Mouse (Mus musculus) forebrain, embryonic 13.5 days (tissue): ENCODE data around the gene Ripor3. TPM values are rescaled to one million over a fixed set of nuclear protein-coding genes. Genes with fewer than 3 reads are reported as not detected.

Experiments
- ATAC-seq: fragments of 200-750 bp; cut with Nextera tagmentation; 2 replicates; pipeline ENCODE4 v1.8.0; 2017
- H3K27ac ChIP-seq: fragments of 300-500 bp; sonication (generic); 2 replicates; pipeline ENCODE4 v1.5.1; 2015; ENCODE audit warnings: inconsistent platforms, mild to moderate bottlenecking, moderate library complexity
- H3K27me3 ChIP-seq: fragments of 300-500 bp; sonication (generic); 2 replicates; pipeline ENCODE4 v1.6.1; 2015; ENCODE audit warnings: mild to moderate bottlenecking, inconsistent platforms
- H3K36me3 ChIP-seq: fragments of 300-500 bp; sonication (generic); 2 replicates; pipeline ENCODE4 v1.6.1; 2015; ENCODE audit warnings: mild to moderate bottlenecking, inconsistent platforms; ENCODE audit not compliant: poor library complexity, severe bottlenecking
- H3K4me1 ChIP-seq: fragments of 300-500 bp; sonication (generic); 2 replicates; pipeline ENCODE4 v1.6.1; 2015; ENCODE audit warnings: inconsistent platforms
- H3K4me2 ChIP-seq: fragments of 300-500 bp; sonication (generic); 2 replicates; pipeline ENCODE4 v1.6.1; 2015; ENCODE audit warnings: inconsistent platforms, mild to moderate bottlenecking, moderate library complexity
- H3K4me3 ChIP-seq: fragments of 300-500 bp; sonication (generic); 2 replicates; pipeline ENCODE4 v1.5.1; 2015; ENCODE audit warnings: mild to moderate bottlenecking, inconsistent platforms
- H3K9ac ChIP-seq: fragments of 300-500 bp; sonication (generic); 2 replicates; pipeline ENCODE4 v1.6.1; 2015; ENCODE audit warnings: mild to moderate bottlenecking, inconsistent platforms
- H3K9me3 ChIP-seq: fragments of 300-500 bp; sonication (generic); replicated peaks from 2 replicates; pipeline ENCODE4 v1.6.1; 2016; ENCODE audit warnings: inconsistent platforms
- WGBS: fragments of 180-500 bp; shearing (Covaris S2); methylation state at CpG from one replicate; pipeline ENCODE4 v1.1.7; 2015; 5-methylcytosine and 5-hydroxymethylcytosine counted together
- polyA plus RNA-seq: library from polyadenylated mRNA; unstranded; fragments of >200 nt; fragmentation: Nextera tagmentation; extraction: Ambion mirVana; gene quantifications from 2 replicates; pipeline ENCODE4 v1.2.1, GENCODE M21; 2015

Gene Ripor3
- polyA plus RNA-seq, 1 experiment from 2014 or later: 0.19 TPM

DNA sequence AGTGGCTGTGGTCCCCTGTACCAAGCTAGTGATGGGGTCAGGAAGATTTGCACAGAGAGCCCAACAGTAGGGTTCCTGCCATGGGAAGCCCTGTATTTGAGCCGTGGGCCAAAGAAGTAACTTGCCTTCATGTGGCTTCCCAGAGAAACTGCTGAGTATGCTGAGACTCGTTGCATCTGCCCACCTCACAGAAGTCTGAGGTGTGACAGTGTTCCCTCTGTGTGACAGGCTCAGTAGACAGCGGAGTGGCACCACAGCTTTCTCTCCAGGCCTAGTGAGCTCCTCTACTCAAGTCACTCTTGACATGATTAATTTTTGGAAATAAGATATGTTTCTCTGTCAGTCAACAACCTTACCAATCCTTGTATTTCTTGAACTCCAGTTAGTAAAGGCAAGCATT lies 71.6 kb downstream of the Ripor3 start:
- peaks cover 86% of the 10 kb centered on the region for H3K4me1 ChIP-seq
- H3K9me3 ChIP-seq: no peaks in the 10 kb centered on the region
- H3K36me3 ChIP-seq: 0 out of 2 replicates have a peak, but pooled peaks cover 2% of the 10 kb centered on the region
- H3K27ac ChIP-seq: no peak overlapping the region
- WGBS: 92% methylated on average over 3 of the region's 3 CpGs
- no peak overlapping the region for H3K4me2 ChIP-seq
- ATAC-seq: no peak
- no peak overlapping the region for H3K4me3 ChIP-seq
- no peak overlapping the region for H3K9ac ChIP-seq
- no peaks in the 10 kb centered on the region for H3K27me3 ChIP-seq

DNA sequence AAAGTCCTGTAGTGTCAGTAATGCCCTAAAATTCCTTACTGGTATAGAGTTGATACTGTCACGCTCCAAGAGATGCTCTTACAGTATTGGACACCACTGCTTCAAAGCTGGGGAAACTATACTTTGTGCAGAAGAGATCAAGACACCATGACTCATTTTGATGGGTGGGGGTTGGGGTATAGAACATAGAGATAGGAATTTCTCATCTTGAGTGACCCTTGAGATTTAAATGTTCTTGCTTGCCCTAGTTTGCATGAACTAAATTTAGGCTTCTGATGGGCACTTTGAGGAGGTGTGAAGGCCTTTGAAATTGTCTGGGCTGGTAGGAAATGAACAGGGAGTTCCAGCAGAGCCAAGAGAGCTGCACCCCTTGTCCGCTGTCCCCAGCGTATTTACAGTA lies 74.5 kb downstream of the Ripor3 start:
- Histone ChIP-seq H3K4me1 (peaks cover 73% of the 10 kb centered on the region), H3K9me3 (no peaks in the 10 kb centered on the region), H3K9ac (no peak overlapping the region), H3K36me3 (0 out of 2 replicates have a peak, but pooled peaks cover 2% of the 10 kb centered on the region), H3K27me3 (no peaks in the 10 kb centered on the region), H3K27ac (no peak overlapping the region), H3K4me3 (no peak overlapping the region), H3K4me2 (peak overlapping the region; percentile 19; the same call in 1 of the 2 replicates)
- WGBS: 79% methylated on average over 3 of the region's 3 CpGs
- no peak for ATAC-seq

DNA sequence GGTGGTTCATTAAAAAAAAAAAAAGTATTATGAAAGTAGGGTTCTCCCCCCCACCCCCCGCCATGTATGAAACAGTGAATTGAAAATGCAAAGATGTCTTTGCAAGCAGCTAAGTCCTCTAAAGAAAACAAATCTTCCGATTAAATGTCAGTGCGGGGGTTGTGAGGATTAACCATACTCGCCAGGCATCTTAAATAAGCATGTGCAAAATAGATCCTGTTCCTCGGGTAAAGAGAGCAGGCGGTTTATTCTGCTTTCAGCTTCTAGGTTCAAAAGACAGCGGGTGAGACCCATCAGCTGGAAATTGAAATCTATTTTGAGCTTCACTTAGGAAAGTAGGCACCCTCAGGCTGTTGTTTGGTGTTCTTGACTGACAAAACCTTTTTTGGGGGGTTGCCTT lies 77.0 kb downstream of the Ripor3 start:
- H3K4me2 ChIP-seq: peak overlapping the region; percentile 86
- H3K9me3 ChIP-seq: no peaks in the 10 kb centered on the region
- H3K4me1 ChIP-seq: peaks cover 47% of the 10 kb centered on the region
- 14% methylated on average over 7 of the region's 7 CpGs for WGBS
- no peak for ATAC-seq
- no peaks in the 10 kb centered on the region for H3K36me3 ChIP-seq
- no peaks in the 10 kb centered on the region for H3K27me3 ChIP-seq
- H3K4me3 ChIP-seq: peak overlapping the region; percentile 98
- H3K9ac ChIP-seq: peak overlapping the region; percentile 96
- no peak overlapping the region for H3K27ac ChIP-seq

DNA sequence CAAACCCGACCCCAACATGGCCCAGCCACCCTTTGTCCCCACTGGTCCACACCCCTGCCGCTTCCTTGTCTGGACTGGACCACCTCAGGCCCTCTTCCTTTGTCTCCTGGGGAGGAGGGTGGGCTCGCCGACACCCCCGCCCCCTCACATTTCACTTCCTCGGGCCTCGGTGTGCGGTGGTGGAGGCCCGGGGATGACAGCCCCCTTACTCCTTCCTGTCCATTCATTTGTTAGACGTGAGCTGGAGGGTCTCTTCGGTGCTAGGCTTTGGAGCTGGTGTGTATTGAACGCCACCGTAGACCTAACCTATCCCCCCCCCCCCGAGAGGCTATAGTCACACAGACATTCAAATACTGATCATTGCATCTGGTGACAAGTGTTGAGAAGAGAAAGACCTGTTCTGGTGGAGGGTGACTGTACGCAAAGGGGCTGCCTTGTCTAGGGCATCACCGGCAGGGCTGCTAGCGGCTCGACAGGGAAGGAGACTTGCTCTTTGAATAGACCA lies 77.6 kb downstream of the Ripor3 start:
- peak; percentile 69 for ATAC-seq
- under 1% methylated on average over 18 of the region's 18 CpGs for WGBS
- Histone ChIP-seq H3K27ac (peak overlapping the region; percentile 65), H3K4me1 (peaks cover 46% of the 10 kb centered on the region), H3K9me3 (no peaks in the 10 kb centered on the region), H3K4me2 (peak overlapping the region; percentile 86), H3K36me3 (no peaks in the 10 kb centered on the region), H3K27me3 (no peaks in the 10 kb centered on the region), H3K4me3 (peak overlapping the region; percentile 98), H3K9ac (peak overlapping the region; percentile 96)

DNA sequence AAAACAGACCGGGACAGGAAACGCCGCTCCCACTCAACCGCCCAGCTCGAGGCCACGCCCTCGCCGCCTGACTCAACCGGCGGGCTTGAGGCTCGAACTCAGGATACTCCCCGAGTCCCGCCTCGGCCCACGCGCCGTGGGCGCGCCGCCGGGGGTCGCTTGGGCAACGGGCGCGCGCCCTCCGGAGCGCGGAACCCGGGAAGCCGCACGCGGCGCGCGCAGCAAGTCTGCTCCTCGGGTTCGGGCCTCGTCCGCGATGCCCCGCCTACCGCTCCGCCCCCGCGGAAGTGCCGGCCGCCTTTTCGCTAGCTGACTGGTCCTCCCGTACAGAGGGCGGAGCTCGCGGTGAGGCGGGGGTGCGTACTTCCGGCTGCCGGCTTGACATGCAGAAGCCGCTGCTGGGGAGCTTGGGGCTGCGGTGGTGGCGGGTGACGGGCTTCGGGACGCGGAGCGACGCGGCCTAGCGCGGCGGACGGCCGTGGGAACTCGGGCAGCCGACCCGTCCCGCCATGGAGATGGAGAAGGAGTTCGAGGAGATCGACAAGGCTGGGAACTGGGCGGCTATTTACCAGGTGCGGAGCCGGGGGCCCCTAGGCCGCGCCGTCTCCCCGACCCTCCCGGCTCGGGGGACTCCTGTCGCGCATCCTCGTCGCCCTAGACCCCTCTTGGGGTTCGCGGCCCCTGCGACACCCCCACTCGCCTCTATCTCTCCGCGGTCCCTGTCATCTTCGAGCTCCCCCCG lies 78.3 kb downstream of the Ripor3 start, which contains the start of gene Ptpn1:
Gene Ptpn1 (plus strand): TSS at position 73 of the 742 bp plus-strand sequence.
- no peaks in the 10 kb centered on the region for H3K36me3 ChIP-seq
- H3K27me3 ChIP-seq: no peaks in the 10 kb centered on the region
- H3K4me3 ChIP-seq: peak within 1 kb of the TSS; percentile 98
- peak within 1 kb of the TSS; percentile 86 for H3K4me2 ChIP-seq
- H3K4me1 ChIP-seq: peaks cover 43% of the 10 kb centered on the region
- H3K27ac ChIP-seq: peak within 1 kb of the TSS; percentile 65
- under 1% methylated on average over 73 of the region's 99 CpGs for WGBS
- H3K9ac ChIP-seq: peak within 1 kb of the TSS; percentile 96
- ATAC-seq: peak; percentile 98
- no peaks in the 10 kb centered on the region for H3K9me3 ChIP-seq

DNA sequence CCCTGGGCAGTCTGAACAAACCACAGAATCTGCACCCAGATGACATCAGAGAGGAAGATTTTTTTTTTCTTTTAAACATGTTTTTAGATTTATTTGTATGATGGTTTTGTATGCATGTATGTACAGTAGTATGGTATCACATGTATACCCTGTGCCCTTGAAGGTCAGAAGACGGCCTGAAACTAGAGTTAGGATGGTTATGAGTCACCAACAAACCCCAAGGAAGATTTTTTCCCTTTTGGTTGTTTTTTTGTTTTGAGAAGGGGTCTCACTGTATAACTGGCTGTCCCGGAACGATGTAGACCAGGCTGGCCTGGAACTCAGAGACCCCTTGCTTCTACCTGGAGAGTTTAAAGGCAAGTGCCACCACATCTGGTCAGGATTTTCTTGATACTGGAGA lies 79.4 kb downstream of the Ripor3 start:
- 90% methylated on average over 3 of the region's 3 CpGs for WGBS
- no peaks in the 10 kb centered on the region for H3K9me3 ChIP-seq
- no peaks in the 10 kb centered on the region for H3K36me3 ChIP-seq
- H3K27me3 ChIP-seq: no peaks in the 10 kb centered on the region
- peak overlapping the region; percentile 98; the same call in 1 of the 2 replicates for H3K4me3 ChIP-seq
- H3K4me2 ChIP-seq: peak overlapping the region; percentile 86; the same call in 1 of the 2 replicates
- H3K27ac ChIP-seq: no peak overlapping the region
- peaks cover 31% of the 10 kb centered on the region for H3K4me1 ChIP-seq
- H3K9ac ChIP-seq: peak overlapping the region; percentile 96; the same call in 1 of the 2 replicates
- no peak for ATAC-seq

Other genes with a start within 250 kb of the Ripor3 start
- gene Ptpn1, start 78.6 kb downstream of the Ripor3 start, polyA plus RNA-seq: 94.4 and 104 TPM in 2 replicates
- gene Pard6b, start 70.4 kb upstream of the Ripor3 start, polyA plus RNA-seq: 7.6 and 7.7 TPM in 2 replicates
- gene Adnp, start 196.5 kb upstream of the Ripor3 start, polyA plus RNA-seq: 2.5 and 4.0 TPM in 2 replicates
- gene Gm20716, start 219.7 kb upstream of the Ripor3 start, polyA plus RNA-seq: 26.9 and 32.7 TPM in 2 replicates
- gene Dpm1, start 220.0 kb upstream of the Ripor3 start, polyA plus RNA-seq: 66.4 and 77.3 TPM in 2 replicates
- 5.8 and 7.0 TPM in 2 replicates for gene Mocs3, start 220.0 kb upstream of the Ripor3 start, polyA plus RNA-seq